Mouse (Mus musculus) MEL (cell line): Measurements from ENCODE around the gene Mrpl43. TPM values are rescaled to one million over a fixed set of nuclear protein-coding genes. Genes with fewer than 3 reads are reported as not detected.

ENCODE experiments used
- DNase-seq: peaks from one replicate; pipeline ENCODE4 v3.0.0; 2011; ENCODE audit warnings: low read depth, low spot score
- H3K27ac ChIP-seq: 2 replicates; pipeline ENCODE4 v1.5.1; 2012; ENCODE audit warnings: low read depth, mild to moderate bottlenecking, control low read depth, low read length, moderate library complexity; ENCODE audit not compliant: control insufficient read depth
- H3K27me3 ChIP-seq, 2 experiments: fragments of 150-350 bp in 1 of 2; sonication (generic) in 1 of 2; 2 replicates each; pipeline ENCODE4 v1.6.1; 2012; ENCODE audit warnings: low read length in 2 of 2, mild to moderate bottlenecking in 2 of 2, improper control_type of control experiment in 1 of 2, moderate library complexity in 1 of 2; ENCODE audit not compliant: insufficient read depth in 2 of 2, control insufficient read depth in 1 of 2
- H3K36me3 ChIP-seq, 2 experiments: 2 replicates each; pipeline ENCODE4 v1.6.1; 2012 to 2014; ENCODE audit warnings: low read length in 2 of 2, improper control_type of control experiment in 1 of 2, inconsistent platforms in 1 of 2, mild to moderate bottlenecking in 1 of 2; ENCODE audit not compliant: insufficient read depth in 2 of 2, control insufficient read depth in 1 of 2
- H3K4me1 ChIP-seq, 2 experiments: fragments of 150-350 bp in 1 of 2; sonication (generic) in 1 of 2; 2 replicates each; pipeline ENCODE4 v1.6.1; 2012; ENCODE audit warnings: low read length in 2 of 2, improper control_type of control experiment in 1 of 2, mild to moderate bottlenecking in 1 of 2; ENCODE audit not compliant: insufficient read depth in 2 of 2, control insufficient read depth in 1 of 2
- H3K4me3 ChIP-seq, 2 experiments: fragments of 150-350 bp in 1 of 2; sonication (generic) in 1 of 2; 2 replicates each; pipeline ENCODE4 v1.5.1; 2012; ENCODE audit warnings: low read depth in 2 of 2, low read length in 2 of 2, mild to moderate bottlenecking in 2 of 2, moderate library complexity in 2 of 2, control low read depth in 1 of 2, improper control_type of control experiment in 1 of 2; ENCODE audit not compliant: control insufficient read depth in 1 of 2, insufficient read depth in 1 of 2
- H3K79me2 ChIP-seq: 2 replicates; pipeline ENCODE4 v1.6.1; 2012; ENCODE audit warnings: mild to moderate bottlenecking, low read length, moderate library complexity; ENCODE audit not compliant: control insufficient read depth, poor library complexity, insufficient read depth
- H3K9ac ChIP-seq: 2 replicates; pipeline ENCODE4 v1.6.1; 2012; ENCODE audit warnings: low read depth, mild to moderate bottlenecking, control low read depth, low read length, moderate library complexity; ENCODE audit not compliant: control insufficient read depth, poor library complexity, severe bottlenecking
- H3K9me3 ChIP-seq: fragments of 150-350 bp; sonication (generic); replicated peaks from 2 replicates; pipeline ENCODE4 v1.6.1; 2012; ENCODE audit warnings: mild to moderate bottlenecking, low read length, improper control_type of control experiment, moderate library complexity; ENCODE audit not compliant: insufficient read depth
- BHLHE40 ChIP-seq: IDR thresholded peaks from 2 replicates; pipeline ENCODE4 v1.6.1; 2012; ENCODE audit warnings: low read depth, mild to moderate bottlenecking, inconsistent platforms, low read length, improper control_type of control experiment, borderline replicate concordance
- CHD1 ChIP-seq: IDR thresholded peaks from 2 replicates; pipeline ENCODE4 v1.6.1; 2012; ENCODE audit warnings: low read depth, mild to moderate bottlenecking, inconsistent platforms, low read length, improper control_type of control experiment
- CHD2 ChIP-seq: IDR thresholded peaks from 2 replicates; pipeline ENCODE4 v1.6.1; 2011; ENCODE audit warnings: low read length, improper control_type of control experiment
- CTCF ChIP-seq, 3 experiments: IDR thresholded peaks in 2 of 3; conservative IDR thresholded peaks in 1 of 3; 2 replicates each; pipeline ENCODE4 v1.5.1; 2011 to 2012; ENCODE audit warnings: low read length in 3 of 3, low read depth in 2 of 3, mild to moderate bottlenecking in 2 of 3, improper control_type of control experiment in 1 of 3, inconsistent platforms in 1 of 3, mixed read lengths in 1 of 3, moderate library complexity in 1 of 3; ENCODE audit not compliant: control insufficient read depth in 1 of 3, insufficient read depth in 1 of 3, poor library complexity in 1 of 3, severe bottlenecking in 1 of 3
- E2F4 ChIP-seq: IDR thresholded peaks from 2 replicates; pipeline ENCODE4 v1.6.1; 2011; ENCODE audit warnings: low read depth, low read length, improper control_type of control experiment, borderline replicate concordance
- ELF1 ChIP-seq: IDR thresholded peaks from 2 replicates; pipeline ENCODE4 v1.6.1; 2014; ENCODE audit warnings: low read depth, mild to moderate bottlenecking, inconsistent platforms, low read length, improper control_type of control experiment, moderate library complexity
- EP300 ChIP-seq, 2 experiments: IDR thresholded peaks; 2 replicates each; pipeline ENCODE4 v1.6.1; 2011; ENCODE audit warnings: improper control_type of control experiment in 2 of 2, low read length in 2 of 2, low read depth in 1 of 2, mild to moderate bottlenecking in 1 of 2
- ETS1 ChIP-seq: IDR thresholded peaks from 2 replicates; pipeline ENCODE4 v1.6.1; 2012; ENCODE audit warnings: low read depth, mild to moderate bottlenecking, inconsistent platforms, low read length, improper control_type of control experiment, moderate library complexity
- GABPA ChIP-seq: IDR thresholded peaks from 2 replicates; pipeline ENCODE4 v1.6.1; 2012; ENCODE audit warnings: low read depth, mild to moderate bottlenecking, inconsistent platforms, low read length, improper control_type of control experiment, moderate library complexity
- GATA1 ChIP-seq: IDR thresholded peaks from 2 replicates; pipeline ENCODE4 v1.6.1; 2011; ENCODE audit warnings: low read depth, low read length, improper control_type of control experiment
- HCFC1 ChIP-seq: IDR thresholded peaks from 2 replicates; pipeline ENCODE4 v1.6.1; 2012; ENCODE audit warnings: low read depth, mild to moderate bottlenecking, inconsistent platforms, low read length, improper control_type of control experiment, moderate library complexity
- KAT2A ChIP-seq: conservative IDR thresholded peaks from 2 replicates; pipeline ENCODE4 v1.6.1; 2012; ENCODE audit warnings: low read depth, low read length, improper control_type of control experiment, inconsistent platforms
- MAFK ChIP-seq: IDR thresholded peaks from 2 replicates; pipeline ENCODE4 v1.6.1; 2011; ENCODE audit warnings: low read depth, mild to moderate bottlenecking, low read length, improper control_type of control experiment, borderline replicate concordance
- MAX ChIP-seq: IDR thresholded peaks from 2 replicates; pipeline ENCODE4 v1.6.1; 2011; ENCODE audit warnings: low read length, improper control_type of control experiment
- MAZ ChIP-seq: IDR thresholded peaks from 2 replicates; pipeline ENCODE4 v1.6.1; 2012; ENCODE audit warnings: low read depth, mild to moderate bottlenecking, inconsistent platforms, low read length, improper control_type of control experiment
- MEF2A ChIP-seq: IDR thresholded peaks from 2 replicates; pipeline ENCODE4 v1.6.1; 2014; ENCODE audit warnings: low read depth, mild to moderate bottlenecking, inconsistent platforms, low read length, improper control_type of control experiment; ENCODE audit not compliant: poor library complexity, insufficient replicate concordance, severe bottlenecking; ENCODE audit errors: extremely low read depth
- MXI1 ChIP-seq: IDR thresholded peaks from 2 replicates; pipeline ENCODE4 v1.6.1; 2011; ENCODE audit warnings: mild to moderate bottlenecking, low read depth, low read length, improper control_type of control experiment
- MYB ChIP-seq: IDR thresholded peaks from 2 replicates; pipeline ENCODE4 v1.6.1; 2011; ENCODE audit warnings: mild to moderate bottlenecking, low read depth, low read length, improper control_type of control experiment
- MYC ChIP-seq: IDR thresholded peaks from 2 replicates; pipeline ENCODE4 v1.6.1; 2011; ENCODE audit warnings: low read depth, mild to moderate bottlenecking, low read length, improper control_type of control experiment, moderate library complexity
- NELFE ChIP-seq: IDR thresholded peaks from 2 replicates; pipeline ENCODE4 v1.6.1; 2011; ENCODE audit warnings: low read depth, low read length, improper control_type of control experiment
- NRF1 ChIP-seq: IDR thresholded peaks from 2 replicates; pipeline ENCODE4 v1.6.1; 2014; ENCODE audit warnings: low read depth, mild to moderate bottlenecking, inconsistent platforms, low read length, improper control_type of control experiment, moderate library complexity; ENCODE audit not compliant: poor library complexity, insufficient read depth, severe bottlenecking
- POLR2A ChIP-seq, 2 experiments: IDR thresholded peaks; 2 replicates each; pipeline ENCODE4 v1.6.1; 2011 to 2012; ENCODE audit warnings: low read length in 2 of 2, mild to moderate bottlenecking in 2 of 2, control low read depth in 1 of 2, improper control_type of control experiment in 1 of 2, low read depth in 1 of 2, moderate library complexity in 1 of 2; ENCODE audit not compliant: control insufficient read depth in 1 of 2, insufficient read depth in 1 of 2, poor library complexity in 1 of 2
- POLR2AphosphoS2 ChIP-seq: IDR thresholded peaks from 2 replicates; pipeline ENCODE4 v1.6.1; 2011; ENCODE audit warnings: low read length, improper control_type of control experiment
- POLR2AphosphoS5 ChIP-seq: IDR thresholded peaks from 2 replicates; pipeline ENCODE4 v1.6.1; 2012; ENCODE audit warnings: low read depth, borderline replicate concordance, mild to moderate bottlenecking, inconsistent platforms, low read length, moderate library complexity, mixed read lengths
- RCOR1 ChIP-seq: IDR thresholded peaks from 2 replicates; pipeline ENCODE4 v1.6.1; 2012; ENCODE audit warnings: low read depth, mild to moderate bottlenecking, inconsistent platforms, low read length, improper control_type of control experiment
- SIN3A ChIP-seq: IDR thresholded peaks from 2 replicates; pipeline ENCODE4 v1.6.1; 2012; ENCODE audit warnings: low read length, improper control_type of control experiment, inconsistent platforms
- TAL1 ChIP-seq: IDR thresholded peaks from 2 replicates; pipeline ENCODE4 v1.6.1; 2012; ENCODE audit warnings: mild to moderate bottlenecking, inconsistent platforms, low read length, moderate library complexity, mixed read lengths
- TBP ChIP-seq: IDR thresholded peaks from 2 replicates; pipeline ENCODE4 v1.8.0; 2011; ENCODE audit warnings: low read depth, low read length, improper control_type of control experiment
- TCF12 ChIP-seq: IDR thresholded peaks from 2 replicates; pipeline ENCODE4 v1.6.1; 2014; ENCODE audit warnings: low read depth, mild to moderate bottlenecking, inconsistent platforms, low read length, improper control_type of control experiment, moderate library complexity
- UBTF ChIP-seq: IDR thresholded peaks from 2 replicates; pipeline ENCODE4 v1.6.1; 2012; ENCODE audit warnings: low read depth, mild to moderate bottlenecking, inconsistent platforms, low read length, improper control_type of control experiment, moderate library complexity, borderline replicate concordance; ENCODE audit not compliant: insufficient read depth
- USF1 ChIP-seq: IDR thresholded peaks from 2 replicates; pipeline ENCODE4 v1.6.1; 2014; ENCODE audit warnings: low read depth, mild to moderate bottlenecking, inconsistent platforms, low read length, improper control_type of control experiment, moderate library complexity
- USF2 ChIP-seq, 2 experiments: IDR thresholded peaks; 2 replicates each; pipeline ENCODE4 v1.6.1; 2011 to 2012; ENCODE audit warnings: improper control_type of control experiment in 2 of 2, low read length in 2 of 2, borderline replicate concordance in 1 of 2, inconsistent platforms in 1 of 2, low read depth in 1 of 2, mild to moderate bottlenecking in 1 of 2; ENCODE audit not compliant: insufficient read depth in 1 of 2
- ZC3H11A ChIP-seq: IDR thresholded peaks from 2 replicates; pipeline ENCODE4 v1.6.1; 2012; ENCODE audit warnings: low read depth, mild to moderate bottlenecking, inconsistent platforms, low read length, improper control_type of control experiment
- ZKSCAN1 ChIP-seq: IDR thresholded peaks from 2 replicates; pipeline ENCODE4 v1.6.1; 2012; ENCODE audit warnings: low read depth, mild to moderate bottlenecking, inconsistent platforms, low read length, improper control_type of control experiment, moderate library complexity
- ZMIZ1 ChIP-seq: IDR thresholded peaks from 2 replicates; pipeline ENCODE4 v1.6.1; 2012; ENCODE audit warnings: low read depth, mild to moderate bottlenecking, inconsistent platforms, low read length, improper control_type of control experiment, moderate library complexity
- ZNF384 ChIP-seq: IDR thresholded peaks from 2 replicates; pipeline ENCODE4 v1.6.1; 2012; ENCODE audit warnings: low read depth, mild to moderate bottlenecking, inconsistent platforms, low read length, improper control_type of control experiment
- polyA plus RNA-seq, 2 experiments: library from polyadenylated mRNA; stranded (reverse) in 1 of 2; unstranded in 1 of 2; fragments of >175 nt in 1 of 2; fragments of >200 nt in 1 of 2; gene quantifications; 2 replicates each; pipeline versions ENCODE4 v1.2.1 to v1.2.4; 2012; ENCODE audit warnings: low replicate concordance in 2 of 2, low read depth in 1 of 2; ENCODE audit not compliant: insufficient read length in 2 of 2, insufficient read depth in 1 of 2, missing spikeins in 1 of 2
- total RNA-seq: library from RNA; depleted of rRNA; stranded (reverse); fragments of 300-350 nt; gene quantifications from 2 replicates; pipeline ENCODE4 v1.2.3, GENCODE M21; 2012

Gene Mrpl43
- total and polyA plus RNA-seq, 3 experiments: 136 to 145 TPM; not detected in 1

DNA sequence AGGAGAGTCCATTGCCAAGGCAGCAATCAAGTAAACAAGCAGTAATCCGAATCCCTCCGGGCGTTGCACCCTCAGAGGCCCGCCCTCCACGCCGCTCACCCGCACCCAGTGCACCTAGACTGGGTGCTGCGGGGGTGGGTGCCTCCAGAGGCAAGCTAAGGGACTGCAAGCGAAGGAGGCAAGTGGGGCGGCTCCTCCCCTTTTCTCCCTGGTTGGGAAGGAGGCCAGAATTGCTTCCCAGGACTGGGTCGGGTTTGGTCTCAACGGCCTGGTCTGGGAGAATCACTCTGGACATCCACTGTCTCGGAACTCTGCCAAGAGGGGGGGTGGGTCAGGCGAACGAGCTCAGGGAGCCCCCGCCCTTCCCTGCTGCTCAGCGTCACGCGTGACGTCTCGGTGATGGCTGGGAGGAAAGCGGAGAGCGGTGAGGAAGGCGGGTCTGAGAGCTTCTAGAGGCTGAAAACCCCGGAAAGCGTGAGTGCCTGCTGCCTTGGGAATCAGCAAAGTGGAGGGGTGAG lies 41.2 kb upstream of the Mrpl43 start, which contains the start of gene Sfxn3:
Gene Sfxn3, plus strand, starts transcription at position 87 of the 518 bp plus-strand sequence.
- peaks cover 5 to 13% of the 10 kb centered on the region in 2 experiments; a peak in 3 of 4 replicates for H3K4me1 ChIP-seq
- peaks cover 0 to 5% of the 10 kb centered on the region in 2 experiments; a peak in 1 of 4 replicates for H3K36me3 ChIP-seq
- peak within 1 kb of the TSS; percentile 71 for H3K9ac ChIP-seq
- H3K27ac ChIP-seq: peak within 1 kb of the TSS; percentile 94
- H3K9me3 ChIP-seq: no peaks in the 10 kb centered on the region
- H3K4me3 ChIP-seq: peak within 1 kb of the TSS; percentile 63 to 69
- DNase-seq: peak; percentile 96
- no peaks in the 10 kb centered on the region for H3K79me2 ChIP-seq
- H3K27me3 ChIP-seq: peaks cover 0 to 4% of the 10 kb centered on the region in 2 experiments; a peak in 1 of 4 replicates
- no peak for TF ChIP-seq ZNF384
- peak; percentile 35; the same call in 1 of the 2 replicates for TF ChIP-seq TCF12
- 0 out of 2 replicates have a peak, but pooled peaks have one; percentile 74 for TF ChIP-seq UBTF
- TF ChIP-seq CHD2: no peak
- TF ChIP-seq MAX: peak; percentile 32
- TF ChIP-seq TBP: no peak; the same call in 1 of the 2 replicates
- TF ChIP-seq NRF1: no peak
- peak in 1 of 2 experiments; percentile 73; a peak in 2 of 4 replicates for TF ChIP-seq POLR2A (IDR thresholded peaks at IDR 0.05; ENCODE audit: control insufficient read depth in 1 of 2, insufficient read depth in 1 of 2, low read depth in 1 of 2, low read length in 2 of 2, poor library complexity in 1 of 2)
- no peak for TF ChIP-seq E2F4
- no peak for TF ChIP-seq MAFK
- TF ChIP-seq CTCF (IDR thresholded peaks at IDR 0.05 in 2 of 3, conservative IDR thresholded peaks at IDR 0.05 in 1 of 3; ENCODE audit: control insufficient read depth in 1 of 3, insufficient read depth in 1 of 3, low read depth in 2 of 3, low read length in 3 of 3, poor library complexity in 1 of 3, severe bottlenecking in 1 of 3): peak; percentile 69 to 74 (median 70)
- TF ChIP-seq CHD1: no peak
- TF ChIP-seq ZMIZ1: no peak
- TF ChIP-seq HCFC1: peak; percentile 54
- TF ChIP-seq ELF1: no peak
- TF ChIP-seq MEF2A: no peak
- TF ChIP-seq GABPA: no peak
- TF ChIP-seq USF2 (IDR thresholded peaks at IDR 0.05; ENCODE audit: borderline replicate concordance in 1 of 2, insufficient read depth in 1 of 2, low read depth in 1 of 2, low read length in 2 of 2): no peak
- TF ChIP-seq KAT2A: no peak
- TF ChIP-seq EP300 (IDR thresholded peaks at IDR 0.05; ENCODE audit: low read depth in 1 of 2, low read length in 2 of 2): peak in 1 of 2 experiments; percentile 35; a peak in 1 of 4 replicates
- TF ChIP-seq MYB: 0 out of 2 replicates have a peak, but pooled peaks have one; percentile 34
- 0 out of 2 replicates have a peak, but pooled peaks have one; percentile 27 for TF ChIP-seq USF1
- TF ChIP-seq BHLHE40: no peak
- TF ChIP-seq SIN3A: peak; percentile 52
- TF ChIP-seq ZKSCAN1: no peak
- no peak for TF ChIP-seq GATA1
- TF ChIP-seq POLR2AphosphoS2: no peak
- no peak for TF ChIP-seq POLR2AphosphoS5
- no peak; the same call in 1 of the 2 replicates for TF ChIP-seq RCOR1
- TF ChIP-seq TAL1: no peak
- TF ChIP-seq MYC: peak; percentile 18; the same call in 1 of the 2 replicates
- TF ChIP-seq ZC3H11A: no peak
- peak; percentile 48 for TF ChIP-seq NELFE
- TF ChIP-seq MAZ: peak; percentile 93
- TF ChIP-seq MXI1: no peak
- 0 out of 2 replicates have a peak, but pooled peaks have one; percentile 51 for TF ChIP-seq ETS1
